Mouse (Mus musculus): ENCODE measurements around the gene Pla2g15.
"Not testable (repeated sequence)": the region's sequence is repeated elsewhere in the genome, so short reads cannot be mapped to it uniquely, and the experiment has no call there.

The Pla2g15 gene

GRCm38 (mm10) chr8:106168356-106169016 lies 18.3 kb downstream of the Pla2g15 start, which contains the start of gene Slc7a6:
Slc7a6 (plus strand) TSS chr8:106168857.
- DNase-seq (ENCODE audit: low spot score): peak; percentile 85

DNA sequence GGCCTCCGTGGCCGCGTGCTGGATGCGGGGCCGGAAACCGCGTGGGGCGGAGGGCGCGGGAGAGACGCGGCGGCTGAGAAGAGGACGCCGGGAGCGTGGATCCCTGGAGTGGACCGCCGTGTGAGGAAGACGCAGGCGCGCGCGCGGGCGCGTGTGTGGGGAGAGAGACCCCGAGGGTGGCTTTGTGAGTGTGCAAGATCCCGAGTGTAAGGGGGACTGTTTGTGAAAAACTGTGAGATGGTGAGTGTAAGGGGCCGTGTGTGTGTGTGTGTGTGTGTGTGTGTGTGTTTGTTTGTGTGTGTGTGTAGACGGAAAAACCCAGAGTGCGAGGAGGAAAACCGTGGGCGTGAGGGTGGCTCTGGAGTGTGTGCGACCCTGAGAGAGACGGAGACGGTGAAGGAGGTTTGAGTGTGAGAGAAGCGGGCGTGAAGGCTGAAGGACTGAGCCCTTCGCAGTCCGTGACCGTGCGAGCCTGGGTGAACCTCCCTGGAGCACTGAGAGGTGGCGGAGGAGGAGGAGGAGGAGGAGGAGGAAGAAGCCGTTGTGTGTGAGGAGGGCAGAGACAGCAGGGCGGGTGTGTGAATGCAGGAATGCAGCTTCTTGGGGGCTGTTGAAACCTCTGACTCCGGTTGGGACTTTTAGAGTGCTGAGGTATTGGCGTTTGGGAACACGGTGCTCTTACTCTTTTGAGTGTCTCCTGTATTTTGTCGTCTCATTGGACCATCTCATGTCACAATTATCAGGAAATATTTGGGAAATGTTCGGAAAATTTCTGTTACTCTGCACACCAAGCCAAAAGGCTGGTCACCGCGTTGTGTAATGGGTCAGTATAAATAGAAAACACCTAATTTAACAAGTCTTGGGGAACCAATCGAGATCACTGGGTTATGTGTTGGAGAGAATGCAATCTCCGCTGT lies 19.1 kb downstream of the Pla2g15 start:
- DNase-seq (ENCODE audit: low spot score): peak; percentile 64

GRCm38 (mm10) chr8:106169934-106170480 lies 19.8 kb downstream of the Pla2g15 start:
- peak; percentile 24 for DNase-seq (ENCODE audit: low spot score)

GRCm38 (mm10) chr8:106173566-106173965 lies 23.4 kb downstream of the Pla2g15 start:
- DNase-seq (ENCODE audit: low spot score): no peak

DNA sequence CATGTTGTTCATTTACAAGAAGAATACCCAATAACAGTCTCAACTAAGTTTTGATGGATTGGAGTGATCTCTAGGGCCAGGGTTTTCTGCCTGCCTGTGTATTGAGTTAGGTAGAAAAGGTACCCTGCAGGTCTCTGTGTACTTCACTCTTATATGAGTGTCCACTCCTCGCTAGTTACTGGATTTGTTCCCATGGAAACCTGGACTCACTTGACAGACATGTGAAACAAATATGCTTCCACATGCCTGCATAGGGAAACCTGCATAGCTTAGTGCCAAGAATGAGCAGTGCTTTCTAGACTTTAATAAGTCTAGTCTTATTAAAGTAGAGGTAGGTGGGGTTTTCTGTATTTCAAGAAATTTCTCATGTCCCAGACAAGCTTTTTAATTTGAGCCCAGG lies 26.7 kb downstream of the Pla2g15 start:
- peak; percentile 22 for DNase-seq (ENCODE audit: low spot score)

- peak; percentile 10 for DNase-seq (ENCODE audit: low spot score)
Measured at GRCm38 (mm10) chr8:106177594-106177993, 27.4 kb downstream of the Pla2g15 start.

DNA sequence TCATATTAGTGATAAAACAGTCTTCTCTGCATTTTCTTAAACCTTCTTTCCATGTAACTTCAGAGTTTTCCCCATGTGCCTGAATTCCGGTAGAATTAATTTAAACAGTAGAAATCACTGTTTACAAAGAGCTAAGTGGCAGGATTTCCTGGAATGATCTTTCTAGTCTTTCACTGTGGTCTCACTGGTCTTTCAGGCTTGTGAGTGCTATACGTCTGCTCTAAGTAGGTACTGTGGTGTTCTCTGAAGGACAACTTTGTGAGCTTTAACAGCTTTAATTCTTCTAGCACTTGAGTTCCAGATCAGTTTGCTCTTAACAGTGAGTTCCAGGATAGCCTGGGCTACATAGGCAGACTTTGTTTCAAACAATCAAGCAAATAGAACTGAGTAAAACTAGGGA lies 28.2 kb downstream of the Pla2g15 start:
- DNase-seq (ENCODE audit: low spot score): no peak

DNA sequence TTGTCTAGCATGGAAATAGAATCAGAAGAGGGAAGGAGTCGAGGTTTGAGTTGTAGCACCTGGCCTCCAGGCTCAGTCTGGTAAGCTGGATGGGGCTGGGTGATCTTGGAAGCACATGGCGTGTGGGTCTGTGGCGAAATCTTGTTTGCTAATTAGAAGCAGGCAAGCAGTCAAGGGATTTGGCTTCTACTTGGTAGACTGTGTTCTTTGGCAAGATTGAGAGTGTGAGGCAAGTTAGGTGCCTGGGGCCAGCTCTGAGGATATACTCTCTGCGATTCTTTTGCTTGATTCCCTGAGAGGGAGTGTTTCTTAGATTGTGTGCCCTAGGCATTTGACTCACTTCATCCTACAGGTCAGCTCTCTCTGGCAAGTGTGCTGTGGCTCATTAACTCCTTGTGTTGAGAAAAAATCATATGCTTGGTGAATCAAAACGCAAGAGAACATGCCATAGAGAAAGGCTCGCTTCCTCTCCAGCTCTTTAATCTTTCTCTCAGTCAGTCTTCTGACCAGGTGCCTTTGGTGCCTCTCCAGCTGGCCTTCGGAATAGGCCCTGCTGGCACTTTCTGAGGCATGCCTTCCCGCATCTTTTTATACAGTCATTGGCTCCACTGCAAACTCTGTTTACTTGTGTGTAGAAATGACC lies 35.5 kb downstream of the Pla2g15 start:
- no peak for DNase-seq (ENCODE audit: low spot score)

GRCm38 (mm10) chr8:106186394-106186793 lies 36.2 kb downstream of the Pla2g15 start:
- DNase-seq (ENCODE audit: low spot score): no peak

DNA sequence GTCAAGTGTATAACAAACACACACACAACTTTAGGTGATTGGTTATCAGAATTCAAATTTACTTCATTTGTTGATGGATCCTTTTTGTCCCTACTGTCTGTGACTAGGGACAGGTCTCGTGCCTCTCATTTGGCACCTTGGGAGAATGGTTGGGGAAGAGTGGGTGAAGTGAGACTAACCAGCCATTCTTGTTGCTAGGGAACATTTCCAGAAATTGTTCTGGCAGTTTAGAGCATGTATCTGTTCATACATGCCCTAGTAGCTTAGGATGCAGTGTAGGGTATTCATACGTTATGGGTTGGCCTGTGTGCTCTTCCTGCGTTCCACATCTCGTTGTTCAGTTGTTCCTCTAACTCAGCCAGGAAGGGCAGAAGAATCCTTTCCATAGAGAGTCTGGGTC lies 39.0 kb downstream of the Pla2g15 start:
- no peak for DNase-seq (ENCODE audit: low spot score)

DNA sequence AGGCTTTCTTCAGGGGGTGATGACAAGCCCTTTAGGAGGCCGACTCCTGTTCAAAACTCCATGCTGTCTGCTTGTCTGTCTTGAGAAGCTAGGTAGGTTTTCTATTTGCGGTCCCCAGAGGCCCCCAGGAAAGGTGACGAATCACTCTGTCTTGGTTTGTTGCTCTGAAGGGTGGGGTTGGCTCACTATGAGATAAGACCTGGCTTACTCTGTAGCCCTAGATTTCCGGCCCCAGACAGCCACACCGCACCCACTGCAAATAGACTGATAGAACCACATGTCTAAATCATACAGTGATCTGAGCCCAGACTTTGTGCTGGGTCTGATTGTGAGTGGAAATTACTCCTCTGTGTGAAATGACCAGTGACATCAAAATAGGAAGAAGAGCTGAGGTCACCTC lies 41.4 kb downstream of the Pla2g15 start:
- DNase-seq (ENCODE audit: low spot score): no peak

- DNase-seq (ENCODE audit: low spot score): no peak
Measured at GRCm38 (mm10) chr8:106193162-106193561, 43.0 kb downstream of the Pla2g15 start.

DNA sequence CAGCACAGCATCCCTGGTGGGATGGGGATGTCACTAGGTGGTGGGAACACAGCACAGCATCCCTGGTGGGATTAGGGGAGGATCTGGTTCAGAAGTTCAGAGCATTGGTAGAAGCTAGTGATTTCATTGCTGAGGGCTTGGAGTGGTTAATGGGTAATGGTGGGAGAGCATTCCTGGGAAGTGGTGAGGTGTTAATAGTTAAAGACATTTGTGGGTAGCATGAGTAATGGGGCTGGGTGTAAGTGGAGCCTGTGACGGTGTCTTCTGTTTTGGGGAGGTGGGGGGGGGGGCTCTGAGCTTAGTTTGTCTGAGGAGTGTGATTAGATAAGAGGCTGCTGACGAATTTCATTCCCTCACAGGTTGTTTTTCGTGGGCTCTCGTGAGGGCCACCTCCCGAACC lies 43.9 kb downstream of the Pla2g15 start:
- no peak for DNase-seq (ENCODE audit: low spot score)

DNA sequence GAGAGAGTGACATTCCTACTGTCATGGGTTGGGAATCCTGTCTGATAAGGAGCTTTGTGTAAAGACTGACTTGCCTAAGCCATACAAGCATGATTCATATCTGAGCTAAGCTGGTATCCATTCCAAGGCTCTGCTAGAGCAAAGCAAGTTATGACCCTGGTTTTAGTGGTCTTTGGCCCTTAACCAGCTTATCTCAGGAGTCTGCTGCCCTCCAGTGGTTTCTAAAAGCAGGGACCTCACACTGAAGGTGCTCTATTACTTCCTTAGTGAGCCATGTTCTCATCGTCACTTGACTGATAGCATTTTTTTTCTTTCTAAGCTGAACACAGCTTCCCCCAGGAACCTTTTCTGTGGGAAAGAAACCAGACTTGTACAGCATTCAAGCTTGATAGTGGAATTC lies 48.5 kb downstream of the Pla2g15 start:
- DNase-seq (ENCODE audit: low spot score): peak; percentile 72

DNA sequence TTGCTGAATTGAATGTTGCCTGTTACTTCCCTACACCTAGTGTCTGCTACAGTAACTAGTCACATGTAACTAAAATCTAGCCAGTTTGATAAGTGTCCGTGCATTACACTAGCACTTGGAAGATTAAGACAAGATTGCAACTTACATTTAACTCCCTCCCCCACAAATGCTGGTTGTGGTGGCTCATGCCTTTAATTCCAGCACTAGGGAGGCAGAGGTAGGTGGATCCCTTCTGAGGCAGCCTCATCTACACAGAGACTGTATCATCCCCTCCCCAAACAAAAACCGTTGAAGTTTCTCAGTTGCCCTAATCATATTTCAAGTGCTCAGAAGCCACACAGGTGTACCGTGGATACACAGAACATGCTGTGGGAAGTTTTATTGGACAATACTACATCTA lies 49.4 kb downstream of the Pla2g15 start:
- not testable (repeated sequence) for DNase-seq (ENCODE audit: low spot score)

DNA sequence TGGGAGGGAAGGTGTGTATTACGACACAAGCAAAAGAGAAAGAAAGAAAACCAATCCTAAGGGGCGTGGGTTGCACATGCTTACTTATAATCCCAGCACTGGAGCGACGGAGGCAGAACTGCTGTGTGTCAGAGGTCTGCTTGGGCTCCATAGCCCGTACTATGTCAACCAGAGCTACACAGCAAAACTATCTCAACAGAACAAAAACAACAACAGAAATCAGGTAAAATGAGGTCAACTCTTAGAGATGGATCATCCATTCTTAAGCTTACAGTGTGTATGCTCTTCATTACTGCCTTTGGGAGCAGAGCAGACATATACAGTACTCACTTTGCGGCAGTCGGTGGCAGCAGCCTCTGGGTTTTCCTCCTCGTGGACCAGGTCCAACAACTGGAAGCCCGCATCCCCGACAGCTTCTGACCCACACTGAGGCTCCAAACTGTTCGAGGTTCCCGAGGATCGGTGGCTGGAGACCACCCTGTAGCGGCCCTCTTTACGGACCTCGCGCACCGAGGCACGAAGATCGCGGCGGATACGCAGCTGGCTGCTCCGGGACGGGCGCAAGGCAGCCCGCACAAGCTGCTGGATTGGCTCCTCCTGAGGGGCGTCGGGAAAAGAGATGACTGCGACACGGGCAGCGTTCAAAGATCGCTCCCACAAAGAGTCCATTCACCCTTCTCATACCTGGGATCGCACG lies 60.0 kb downstream of the Pla2g15 start:
- DNase-seq (ENCODE audit: low spot score): peak; percentile 43

- DNase-seq (ENCODE audit: low spot score): peak; percentile 96
Measured at GRCm38 (mm10) chr8:106210821-106211345, 60.7 kb downstream of the Pla2g15 start, which contains the start of the genes Slc7a6os and Prmt7. Slc7a6os (minus strand) TSS chr8:106210935. Prmt7 (plus strand) TSS chr8:106210936.

- DNase-seq (ENCODE audit: low spot score): no peak
Measured at GRCm38 (mm10) chr8:106211421-106211820, 61.2 kb downstream of the Pla2g15 start.

DNA sequence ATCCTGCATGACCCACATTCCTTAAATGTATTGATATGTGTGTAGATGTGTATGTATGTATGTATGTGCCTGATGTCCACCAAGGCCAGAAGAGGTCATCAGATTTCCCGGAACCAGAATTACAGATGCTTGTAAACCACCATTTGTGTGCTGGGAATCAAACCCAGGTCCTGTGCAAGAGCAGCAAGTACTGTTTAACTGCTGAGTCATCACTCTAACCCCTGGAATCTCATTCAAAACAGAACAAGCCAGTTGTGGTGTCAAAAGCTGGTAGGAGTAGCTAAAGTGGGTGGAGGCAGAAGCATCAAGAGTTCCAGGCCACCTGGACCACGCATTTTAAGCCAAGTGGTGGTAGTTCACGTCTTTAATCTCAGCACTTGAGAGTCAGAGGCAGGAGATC lies 63.8 kb downstream of the Pla2g15 start:
- DNase-seq (ENCODE audit: low spot score): no peak

Data from embryo, embryonic 10.5 days (tissue).